Mouse (Mus musculus) kidney, postnatal 4 days (tissue): ENCODE data around the gene Agpat1.

Experiments
- DNase-seq, 2 experiments: peaks; one replicate each; pipeline ENCODE4 v3.0.0; 2021; ENCODE audit warnings: mixed read lengths in 2 of 2

The Agpat1 gene

DNA sequence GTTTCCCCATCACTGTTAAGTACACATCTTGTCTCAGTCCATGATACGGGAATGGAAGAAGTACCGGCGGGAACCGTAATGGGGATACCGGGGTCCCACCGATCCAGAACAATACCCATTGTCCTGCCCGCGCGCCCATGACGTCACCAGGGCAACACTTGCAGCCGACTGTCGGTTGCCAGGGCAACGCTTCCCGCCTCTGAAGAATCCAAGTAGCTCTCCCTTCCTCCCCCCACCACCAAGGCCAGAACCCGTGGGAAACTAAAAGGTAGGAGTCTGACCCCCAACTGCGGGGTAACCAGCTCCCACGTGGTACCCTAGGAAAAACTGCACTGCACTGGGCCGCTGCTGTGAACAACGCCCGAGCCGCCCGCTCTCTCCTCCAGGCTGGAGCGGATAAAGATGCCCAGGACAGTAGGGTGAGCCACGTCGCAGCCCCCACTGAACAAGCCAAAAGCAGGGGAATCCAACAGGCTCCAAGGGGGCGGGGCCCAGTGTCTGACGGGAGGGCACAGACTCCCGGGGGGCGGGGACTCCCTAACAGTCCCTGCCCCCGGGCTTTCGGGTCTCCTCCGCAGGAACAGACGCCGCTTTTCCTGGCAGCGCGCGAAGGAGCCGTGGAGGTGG is 17.2 kb upstream of the Agpat1 start:
- peak; percentile 94 to 96 for DNase-seq

DNA sequence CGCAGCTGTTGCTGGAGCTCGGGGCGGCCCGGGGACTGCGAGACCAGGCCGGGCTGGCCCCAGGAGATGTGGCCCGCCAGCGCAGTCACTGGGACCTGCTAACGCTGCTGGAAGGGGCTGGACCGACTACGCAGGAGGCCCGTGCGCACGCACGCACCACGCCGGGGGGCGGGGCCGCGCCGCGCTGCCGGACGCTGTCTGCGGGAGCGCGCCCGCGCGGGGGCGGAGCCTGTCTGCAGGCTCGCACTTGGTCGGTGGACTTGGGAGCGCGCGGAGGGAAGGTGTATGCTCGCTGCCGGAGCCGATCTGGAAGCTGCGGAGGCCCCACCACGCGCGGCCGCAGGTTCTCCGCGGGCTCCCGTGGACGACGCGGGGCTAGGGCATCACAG is 16.6 kb upstream of the Agpat1 start:
- DNase-seq: peak; percentile 97 to 99

DNA sequence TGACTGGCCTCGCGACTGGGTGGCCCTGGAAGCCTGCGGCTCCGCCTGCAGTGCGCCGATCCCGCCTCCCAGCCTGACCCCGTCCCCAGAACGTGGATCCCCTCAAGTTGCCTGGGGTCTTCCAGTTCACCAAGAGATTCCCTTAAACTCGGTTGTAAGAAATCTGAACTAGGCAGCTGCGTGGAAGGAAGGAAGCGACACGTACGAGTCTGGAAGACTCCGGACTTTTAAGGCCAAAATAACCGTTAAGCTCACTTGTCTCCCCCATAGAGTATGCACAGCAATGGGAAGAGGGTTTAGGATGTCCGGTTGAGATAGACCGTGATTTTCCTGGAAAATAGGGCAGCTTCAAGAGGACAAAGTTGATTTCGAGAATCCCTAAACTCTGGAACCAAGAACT is 16.2 kb upstream of the Agpat1 start:
- DNase-seq: no peak

DNA sequence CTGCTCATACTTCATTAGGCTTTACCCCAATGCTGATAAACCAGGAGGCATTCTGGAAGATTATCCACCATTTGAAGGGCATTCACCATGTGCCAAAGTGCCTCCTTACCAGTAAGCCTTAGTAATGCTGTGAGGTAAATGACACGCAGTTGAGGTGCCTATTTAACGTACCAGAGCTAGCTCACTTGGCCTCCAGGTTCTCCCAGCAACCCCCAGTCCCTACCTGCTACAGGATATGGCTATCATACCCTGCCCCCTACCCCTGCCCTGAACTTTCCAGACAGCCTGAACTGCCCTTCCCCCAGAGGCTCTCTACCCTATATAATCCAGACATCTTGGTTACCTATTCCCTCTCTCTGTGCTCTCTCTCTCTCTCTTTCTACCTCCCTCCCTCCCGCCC is 15.3 kb upstream of the Agpat1 start:
- no peak for DNase-seq

DNA sequence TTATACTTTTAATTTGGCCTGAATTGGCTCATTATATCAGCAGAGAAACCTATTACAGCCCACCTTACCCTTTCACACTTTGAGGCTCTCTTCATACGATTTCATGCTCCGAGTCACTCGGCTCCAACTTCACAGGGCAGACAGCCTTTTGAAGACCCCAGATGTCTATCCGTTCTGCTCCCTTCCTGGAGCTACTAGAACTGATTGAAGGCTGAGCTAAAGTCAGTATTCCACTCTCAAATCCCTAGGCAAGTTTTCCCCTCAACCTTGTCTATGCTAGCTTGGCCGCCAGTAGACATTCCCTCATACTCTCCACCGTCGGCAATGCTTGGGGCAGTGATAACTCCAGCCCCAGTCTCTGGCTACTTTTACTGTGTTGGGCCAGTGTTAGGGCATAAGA is 14.9 kb upstream of the Agpat1 start:
- no peak for DNase-seq

DNA sequence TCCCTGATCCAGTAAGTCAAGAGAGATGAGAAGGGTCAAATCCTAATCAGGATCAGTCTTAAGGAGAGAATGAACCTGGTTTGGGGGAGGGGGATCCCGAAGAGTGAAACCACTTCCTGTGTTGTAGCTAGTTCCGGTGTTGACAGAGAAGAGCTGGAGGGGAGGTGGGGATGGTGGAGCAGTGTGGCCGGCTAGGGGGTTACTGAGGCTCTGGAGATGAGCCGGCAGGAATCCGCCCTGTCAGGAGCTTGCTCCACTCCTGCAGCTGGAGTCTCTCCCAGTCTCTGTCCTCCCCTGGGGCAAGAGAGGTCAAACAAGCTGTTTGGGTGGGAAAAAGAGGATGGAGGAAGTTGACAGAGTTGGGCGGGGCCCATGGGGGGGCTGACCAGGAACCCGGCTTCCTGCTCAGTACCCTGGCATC is 14.4 kb upstream of the Agpat1 start, which contains the start of gene Gpsm3:
Gene Gpsm3 (plus strand): TSS at position 126 of the 421 bp plus-strand sequence.
- DNase-seq: peak; percentile 70 to 82

DNA sequence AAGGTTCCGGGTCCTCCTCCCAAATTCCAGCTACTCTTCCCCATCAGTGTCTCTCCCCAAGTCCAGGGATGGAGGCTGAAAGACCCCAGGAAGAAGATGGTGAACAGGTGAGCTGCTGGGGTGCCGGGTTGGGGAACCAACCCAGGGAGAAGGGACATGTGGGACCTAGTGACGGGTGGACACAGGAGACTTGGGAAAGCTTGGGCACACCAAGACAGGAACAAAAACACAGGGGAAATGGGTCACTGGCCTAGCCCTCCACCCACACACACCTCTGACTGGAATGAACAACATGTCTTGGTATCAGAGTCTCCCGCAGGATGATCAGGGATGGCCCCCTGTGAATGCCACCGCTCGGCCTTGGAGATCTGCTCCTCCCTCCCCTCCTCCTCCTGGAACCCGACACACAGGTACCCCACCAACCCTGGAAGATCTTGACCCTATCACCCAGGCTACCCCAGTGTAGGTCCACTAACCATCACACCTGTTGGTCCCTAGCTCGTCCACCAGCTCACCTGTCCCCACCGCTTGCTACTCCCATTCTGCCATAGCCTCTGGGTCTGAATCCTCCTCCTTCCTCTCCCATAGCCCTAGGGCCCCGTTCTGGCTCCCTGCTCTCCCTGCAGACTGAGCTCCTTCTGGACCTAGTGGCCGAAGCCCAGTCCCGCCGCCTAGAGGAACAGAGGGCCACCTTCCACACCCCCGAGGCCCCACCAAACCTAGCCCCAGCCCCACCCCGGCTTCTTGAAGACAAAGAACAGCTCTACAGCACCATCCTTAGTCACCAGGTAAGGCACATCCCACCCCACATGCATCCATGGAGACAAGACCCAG is 13.7 kb upstream of the Agpat1 start:
- DNase-seq: peak in 1 of 2 experiments; percentile 47

DNA sequence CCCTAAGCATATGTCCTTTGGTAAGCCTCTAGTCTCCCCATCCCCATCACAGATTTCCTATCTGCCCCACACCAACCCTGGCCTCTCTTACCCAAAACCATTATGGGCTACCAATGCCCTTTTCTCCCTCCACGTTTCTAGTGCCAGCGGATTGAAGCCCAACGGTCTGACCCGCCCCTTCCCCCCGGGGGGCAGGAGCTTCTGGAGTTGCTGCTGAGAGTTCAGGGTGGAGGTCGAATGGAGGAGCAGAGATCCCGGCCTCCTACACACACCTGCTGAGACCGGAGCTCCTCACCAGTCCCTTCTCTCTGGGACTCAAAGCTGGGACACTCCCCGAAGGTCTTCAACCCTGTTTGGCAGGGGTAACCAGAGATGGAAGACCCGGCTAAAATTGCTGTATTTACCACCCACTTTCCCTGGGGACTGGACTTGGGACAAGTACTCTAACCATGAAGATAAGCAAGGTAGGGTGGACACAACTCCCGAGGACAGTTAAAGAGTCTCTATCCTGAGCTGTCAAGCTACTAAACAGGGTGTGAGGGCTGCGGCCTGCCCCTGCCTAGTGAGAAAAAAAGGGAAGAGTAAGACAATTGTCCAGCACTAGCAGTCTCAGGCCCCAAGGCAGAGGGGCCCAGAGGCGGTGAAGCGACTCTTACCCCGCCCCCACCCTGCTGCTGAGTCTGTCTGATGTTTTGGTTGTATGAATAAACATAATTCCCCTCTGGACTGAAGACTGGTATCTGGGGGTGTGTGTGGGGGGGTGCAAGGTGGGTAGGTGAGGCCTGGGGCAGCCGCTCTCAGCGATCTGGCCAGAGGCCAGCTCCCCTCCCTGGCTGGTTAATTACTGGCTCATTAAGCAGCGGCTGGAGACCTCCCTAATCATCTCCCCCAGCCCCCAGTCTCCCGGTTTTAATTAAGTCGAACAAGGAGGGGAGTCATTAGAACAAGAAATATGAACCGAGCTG is 12.8 kb upstream of the Agpat1 start, which contains the start of gene Pbx2:
Gene Pbx2 (plus strand): TSS at position 238 of the 965 bp plus-strand sequence.
- DNase-seq: peak; percentile 55 to 73

DNA sequence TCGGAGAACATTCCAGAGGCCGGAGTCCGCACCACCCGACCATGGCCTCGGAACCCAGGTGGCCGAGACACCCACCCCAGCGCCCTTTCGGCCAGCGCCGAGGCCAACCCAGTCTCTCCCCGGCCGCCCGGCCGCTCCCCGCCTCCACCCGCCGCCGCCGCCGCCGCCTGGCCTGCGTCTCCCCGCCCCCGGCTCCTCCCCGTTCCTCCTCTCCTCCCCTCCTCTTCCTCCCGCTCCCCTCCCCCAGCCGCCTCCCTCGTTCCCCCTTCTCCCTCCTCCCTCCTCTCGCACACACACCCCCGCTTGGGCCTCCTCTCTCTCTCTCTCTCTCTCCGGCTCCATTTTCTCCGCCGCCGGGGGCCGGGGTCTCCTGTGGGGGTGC is 12.1 kb upstream of the Agpat1 start:
- peak; percentile 97 for DNase-seq

DNA sequence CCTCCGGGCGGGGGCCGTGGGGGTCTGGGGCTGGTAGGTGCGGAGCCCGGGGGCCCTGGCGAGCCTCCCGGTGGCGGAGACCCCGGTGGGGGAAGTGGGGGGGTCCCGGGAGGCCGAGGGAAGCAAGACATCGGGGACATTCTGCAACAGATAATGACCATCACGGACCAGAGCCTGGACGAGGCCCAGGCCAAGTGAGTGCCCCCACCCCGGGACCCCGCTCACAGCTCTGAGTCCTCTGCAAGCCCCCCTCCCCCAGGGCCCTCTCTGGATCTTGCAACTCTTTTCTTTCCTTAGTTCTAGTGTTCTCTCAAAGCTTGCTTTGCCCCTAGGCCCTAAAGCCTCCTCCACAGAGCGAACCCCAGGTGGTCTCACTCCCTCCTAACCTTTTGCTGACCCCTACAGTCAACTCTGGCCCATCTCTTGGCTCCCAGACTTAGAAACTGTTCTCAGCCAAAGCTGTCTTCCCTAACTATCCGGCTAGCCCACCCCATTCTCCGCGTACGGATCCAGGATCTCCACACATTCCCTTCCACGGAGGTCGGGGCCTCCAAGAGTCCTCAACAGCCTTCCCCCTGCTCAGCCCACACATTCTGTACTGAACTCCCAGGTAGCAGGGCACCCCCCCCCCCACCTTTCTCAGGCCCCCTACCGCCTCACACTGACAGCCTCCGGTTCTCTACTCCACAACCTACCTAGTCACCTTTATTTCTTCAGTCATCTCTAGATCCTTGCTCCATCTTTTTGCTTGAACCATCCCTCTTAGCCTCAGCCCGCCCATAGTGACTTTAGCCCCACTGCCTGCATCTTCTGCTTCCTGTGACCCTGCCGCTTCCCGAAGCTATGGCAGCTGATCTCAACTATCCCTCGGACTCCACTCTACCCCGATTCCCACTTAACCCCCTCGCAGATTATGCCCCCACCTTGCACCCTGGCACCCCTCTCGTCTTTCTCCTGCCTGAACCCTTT is 11.2 kb upstream of the Agpat1 start:
- DNase-seq: peak; percentile 61 to 75

DNA sequence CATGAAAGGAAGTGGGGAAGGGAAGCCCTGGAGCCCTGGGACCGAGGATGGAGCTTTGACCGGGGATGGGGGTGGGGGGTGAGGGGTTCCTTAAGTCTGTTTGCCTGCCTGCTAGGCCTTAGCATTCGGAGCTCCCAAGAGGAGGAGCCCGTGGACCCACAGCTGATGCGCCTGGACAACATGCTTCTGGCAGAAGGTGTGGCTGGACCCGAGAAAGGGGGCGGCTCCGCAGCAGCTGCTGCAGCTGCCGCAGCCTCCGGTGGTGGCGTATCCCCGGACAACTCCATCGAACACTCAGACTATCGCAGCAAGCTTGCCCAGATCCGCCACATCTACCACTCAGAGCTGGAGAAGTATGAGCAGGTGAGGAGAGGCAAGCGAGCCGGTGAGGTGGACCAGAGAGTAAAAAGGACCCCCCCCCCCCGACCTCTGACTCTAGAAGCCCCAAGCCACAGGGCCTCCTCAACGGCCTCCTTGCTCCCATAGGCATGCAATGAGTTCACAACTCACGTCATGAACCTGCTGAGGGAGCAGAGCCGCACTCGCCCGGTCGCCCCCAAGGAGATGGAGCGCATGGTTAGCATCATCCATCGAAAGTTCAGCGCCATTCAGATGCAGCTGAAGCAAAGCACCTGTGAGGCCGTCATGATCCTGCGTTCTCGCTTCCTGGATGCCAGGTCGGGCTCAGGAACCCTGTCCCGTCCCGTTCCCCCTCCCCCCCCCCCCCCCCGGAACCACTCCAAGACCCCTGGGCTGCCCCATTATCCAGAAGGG is 10.1 kb upstream of the Agpat1 start:
- DNase-seq: peak; percentile 69 to 79

DNA sequence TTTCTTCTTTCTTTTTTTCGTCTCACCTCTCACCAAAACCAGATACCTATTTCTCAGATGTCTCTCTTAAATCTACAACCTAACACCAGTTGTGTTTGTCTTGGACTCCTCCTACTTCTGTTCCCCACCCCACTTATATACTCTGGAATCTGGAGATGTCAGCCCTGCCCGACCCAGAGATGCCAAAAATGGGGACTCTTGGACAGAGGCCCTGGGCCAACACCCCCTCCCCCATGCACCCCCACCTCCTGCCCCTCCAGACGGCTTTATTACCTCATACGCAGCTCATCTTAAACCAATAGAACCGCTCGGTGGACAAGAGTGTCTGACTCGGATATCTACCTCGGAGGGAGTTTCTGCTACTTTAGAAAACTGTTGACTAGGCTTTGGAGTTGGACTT is 8.0 kb upstream of the Agpat1 start:
- no peak for DNase-seq

DNA sequence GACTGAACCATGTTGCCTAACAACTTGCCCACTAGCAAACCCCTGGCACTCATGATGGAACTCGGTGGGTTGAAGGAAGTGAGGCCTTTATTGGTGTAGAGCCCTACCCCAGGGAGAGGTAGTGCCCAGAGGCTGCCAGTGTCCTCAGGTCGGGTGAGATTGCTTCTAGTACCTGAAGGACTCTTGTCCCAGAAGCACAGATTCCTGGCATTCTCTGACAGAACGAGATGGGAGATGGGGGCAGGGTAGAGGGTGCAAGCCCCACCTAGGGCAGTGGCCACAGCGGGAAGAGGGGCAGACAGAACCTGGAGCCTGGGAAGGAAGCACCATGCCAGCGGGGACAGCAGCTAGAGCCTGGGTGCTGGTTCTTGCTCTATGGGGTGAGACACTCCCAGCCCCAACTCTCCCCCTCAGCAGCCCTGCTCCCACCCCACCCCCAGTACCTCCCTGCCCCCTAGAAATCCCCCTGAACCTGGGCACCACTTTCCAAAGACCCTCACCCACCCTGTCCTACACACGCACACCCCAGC is 6.4 kb upstream of the Agpat1 start, which contains the start of gene Ager:
Gene Ager (plus strand): TSS at position 297 of the 530 bp plus-strand sequence.
- peak in 1 of 2 experiments; percentile 35 for DNase-seq

DNA sequence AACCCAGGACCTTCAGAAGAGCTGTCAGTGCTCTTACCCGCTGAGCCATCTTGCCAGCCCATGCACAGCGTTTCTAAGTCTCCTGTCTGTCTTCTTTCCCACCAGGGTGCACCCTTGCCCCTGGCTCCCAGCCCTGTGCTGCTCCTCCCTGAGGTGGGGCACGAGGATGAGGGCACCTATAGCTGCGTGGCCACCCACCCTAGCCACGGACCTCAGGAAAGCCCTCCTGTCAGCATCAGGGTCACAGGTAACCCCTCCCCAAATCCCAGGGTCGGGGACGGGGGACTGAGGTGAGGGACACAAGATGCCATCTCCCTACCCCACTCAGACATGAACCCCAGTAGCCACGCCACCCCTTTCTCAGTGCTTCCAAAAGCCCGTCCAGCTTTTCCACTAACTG is 4.2 kb upstream of the Agpat1 start:
- no peak for DNase-seq

DNA sequence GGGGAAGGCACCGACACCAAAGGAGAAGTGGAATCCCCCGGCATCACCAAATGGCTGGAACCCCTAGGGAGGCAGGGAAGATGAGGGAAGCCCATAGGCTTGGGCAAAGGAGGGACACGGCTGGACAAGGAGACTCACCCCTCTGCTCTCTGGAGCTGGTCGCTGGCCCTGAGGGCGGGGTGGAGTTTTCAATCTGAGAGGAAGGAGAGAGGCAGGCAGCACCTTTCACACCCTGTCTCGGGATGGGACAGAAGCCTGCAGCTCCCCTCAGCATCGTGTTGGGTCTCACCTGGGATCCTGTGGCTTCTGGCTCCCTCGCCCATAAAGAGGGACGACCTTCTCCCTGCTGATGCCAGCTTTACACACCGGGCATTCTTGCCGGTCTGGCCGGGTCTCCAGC is 2.3 kb upstream of the Agpat1 start:
- no peak for DNase-seq

DNA sequence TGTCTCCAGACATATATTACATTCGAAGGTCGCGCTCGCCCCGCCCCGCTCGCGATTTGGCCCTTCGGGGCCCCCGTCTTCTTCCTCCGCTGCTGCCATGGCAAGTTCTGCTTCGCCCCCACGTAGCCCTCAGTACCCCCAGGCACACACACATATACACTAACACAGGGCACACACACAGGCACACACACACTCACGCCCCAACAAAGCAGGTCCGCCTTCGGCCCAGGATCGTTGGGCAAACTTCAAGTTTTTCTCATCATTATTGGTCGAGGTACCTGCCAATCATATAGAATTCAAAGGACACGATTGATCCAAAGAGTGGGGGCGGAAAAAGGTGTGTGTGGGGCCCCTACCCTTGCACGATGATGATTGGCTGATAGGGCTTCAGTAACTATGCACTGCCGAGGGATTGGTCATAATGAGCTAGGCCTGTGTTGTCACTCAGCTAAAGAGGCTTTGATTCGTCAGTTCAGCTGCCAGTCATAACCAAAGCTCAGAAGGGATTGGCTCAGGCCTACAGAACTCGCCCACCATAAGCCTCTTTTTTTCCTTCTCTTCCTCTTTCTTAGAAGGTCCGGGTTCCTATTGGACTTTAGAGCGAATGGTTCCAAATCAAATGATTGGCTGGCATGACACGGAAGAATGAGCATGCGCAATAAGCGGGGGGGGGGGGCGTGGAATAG is 544 bp upstream of the Agpat1 start, which contains the start of gene Rnf5:
Gene Rnf5 (minus strand): TSS at position 316 of the 686 bp plus-strand sequence.
- peak; percentile 98 to 99 for DNase-seq

DNA sequence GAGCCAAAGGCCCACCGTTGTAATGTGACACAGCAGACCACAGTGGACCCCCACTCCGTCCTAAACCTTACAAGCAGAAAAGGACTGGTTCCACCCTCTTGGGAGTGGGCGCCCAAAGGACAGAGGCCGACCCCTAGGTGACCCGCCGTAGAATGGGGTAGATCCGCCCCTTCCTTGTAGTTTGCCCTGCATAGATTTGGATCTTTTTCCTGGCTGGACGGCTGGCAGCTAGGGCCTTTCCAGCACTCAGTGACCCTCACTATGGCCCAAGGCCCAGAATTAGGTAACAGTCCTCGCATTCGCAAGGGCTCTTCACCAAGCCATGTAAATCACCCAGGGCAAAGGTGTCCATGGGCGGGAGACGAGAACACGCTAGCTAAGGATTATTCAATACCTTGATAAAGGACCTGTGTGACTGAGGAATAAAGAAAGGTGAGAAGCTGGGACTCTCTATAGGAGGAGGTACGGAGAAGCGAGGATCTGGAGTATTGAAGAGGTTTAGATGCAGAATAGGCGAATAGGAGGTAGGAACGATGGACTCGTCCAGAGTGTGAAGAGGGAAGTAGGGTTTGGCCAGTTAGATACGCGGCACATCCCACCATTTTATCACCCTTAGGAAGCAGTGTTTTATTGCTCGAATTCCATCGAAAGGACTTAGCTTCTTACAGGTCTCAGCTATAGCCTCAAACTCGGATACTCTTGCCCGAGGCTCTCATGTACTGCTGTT is 612 bp downstream of the Agpat1 start:
- DNase-seq: peak; percentile 34 to 50

DNA sequence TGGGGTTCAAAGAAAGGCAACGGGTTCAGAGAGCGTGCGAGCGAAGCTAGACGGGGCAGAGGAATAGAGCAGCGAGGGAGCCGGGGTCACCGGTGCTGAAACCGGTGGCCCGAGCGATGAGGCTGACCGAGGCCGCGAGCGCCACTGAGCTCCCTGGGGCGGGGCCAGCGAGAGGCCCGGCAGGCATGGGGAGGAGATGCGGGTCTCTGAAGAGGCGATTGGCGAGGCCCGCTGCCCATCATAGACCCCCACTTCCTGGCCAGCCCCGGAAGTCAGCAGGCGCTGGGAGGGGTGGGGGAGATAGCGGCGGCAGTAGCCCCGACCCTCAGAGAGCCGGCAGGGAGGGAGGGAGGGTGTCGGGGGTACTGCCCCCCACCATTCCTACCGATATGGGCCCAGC is 1.5 kb downstream of the Agpat1 start:
- peak; percentile 99 for DNase-seq
